Mouse (Mus musculus) intestine, postnatal 0 days (tissue): Measurements from ENCODE around the gene Med13. TPM values are rescaled to one million over a fixed set of nuclear protein-coding genes. Genes with fewer than 3 reads are reported as not detected.

ENCODE experiments used
- ATAC-seq: fragments of 200-750 bp; cut with Nextera tagmentation; 2 replicates; pipeline ENCODE4 v1.8.0; 2017; ENCODE audit warnings: mild to moderate bottlenecking, moderate TSS enrichment, moderate library complexity
- H3K27ac ChIP-seq: fragments of 300-500 bp; sonication (generic); 2 replicates; pipeline ENCODE4 v1.5.1; 2014; ENCODE audit warnings: mild to moderate bottlenecking, low read depth, low read length, moderate library complexity
- H3K27me3 ChIP-seq: fragments of 300-500 bp; sonication (generic); replicated peaks from 2 replicates; pipeline ENCODE4 v1.6.1; 2014; ENCODE audit warnings: low read length, mixed read lengths; ENCODE audit not compliant: control insufficient read depth, insufficient read depth
- H3K36me3 ChIP-seq: fragments of 300-500 bp; sonication (generic); 2 replicates; pipeline ENCODE4 v1.6.1; 2014; ENCODE audit warnings: mild to moderate bottlenecking, moderate library complexity; ENCODE audit not compliant: control insufficient read depth, insufficient read depth
- H3K4me1 ChIP-seq: fragments of 300-500 bp; sonication (generic); replicated peaks from 2 replicates; pipeline ENCODE4 v1.6.1; 2014; ENCODE audit warnings: antibody characterized with exemption, low read length, mixed read lengths; ENCODE audit not compliant: control insufficient read depth, insufficient read depth
- H3K4me2 ChIP-seq: fragments of 300-500 bp; sonication (generic); replicated peaks from 2 replicates; pipeline ENCODE4 v1.6.1; 2014; ENCODE audit warnings: low read depth, mild to moderate bottlenecking, moderate library complexity
- H3K4me3 ChIP-seq: fragments of 300-500 bp; sonication (generic); 2 replicates; pipeline ENCODE4 v1.5.1; 2014; ENCODE audit warnings: low read depth, low read length
- H3K9ac ChIP-seq: fragments of 300-500 bp; sonication (generic); 2 replicates; pipeline ENCODE4 v1.6.1; 2014; ENCODE audit warnings: mild to moderate bottlenecking, low read depth, low read length
- H3K9me3 ChIP-seq: fragments of 300-500 bp; sonication (generic); 2 replicates; pipeline ENCODE4 v1.6.1; 2016; ENCODE audit warnings: mixed run types; ENCODE audit not compliant: control insufficient read depth
- CTCF ChIP-seq: sonication (generic); IDR thresholded peaks from 2 replicates; pipeline ENCODE4 v1.5.1; 2016; ENCODE audit warnings: low read depth, mild to moderate bottlenecking, control low read depth, antibody characterized with exemption, moderate library complexity
- WGBS: fragments of 180-500 bp; shearing (Covaris S2); extraction: QIAGEN DNeasy Blood & Tissue Kit; methylation state at CpG from one replicate; pipeline ENCODE4 v1.1.7; 2014; 5-methylcytosine and 5-hydroxymethylcytosine counted together
- polyA plus RNA-seq: library from polyadenylated mRNA; unstranded; fragments of >200 nt; fragmentation: Nextera tagmentation; extraction: Ambion mirVana; gene quantifications from 2 replicates; pipeline ENCODE4 v1.2.1, GENCODE M21; 2015

Gene Med13
- polyA plus RNA-seq, 1 experiment from 2014 or later, result 6.1 TPM

DNA sequence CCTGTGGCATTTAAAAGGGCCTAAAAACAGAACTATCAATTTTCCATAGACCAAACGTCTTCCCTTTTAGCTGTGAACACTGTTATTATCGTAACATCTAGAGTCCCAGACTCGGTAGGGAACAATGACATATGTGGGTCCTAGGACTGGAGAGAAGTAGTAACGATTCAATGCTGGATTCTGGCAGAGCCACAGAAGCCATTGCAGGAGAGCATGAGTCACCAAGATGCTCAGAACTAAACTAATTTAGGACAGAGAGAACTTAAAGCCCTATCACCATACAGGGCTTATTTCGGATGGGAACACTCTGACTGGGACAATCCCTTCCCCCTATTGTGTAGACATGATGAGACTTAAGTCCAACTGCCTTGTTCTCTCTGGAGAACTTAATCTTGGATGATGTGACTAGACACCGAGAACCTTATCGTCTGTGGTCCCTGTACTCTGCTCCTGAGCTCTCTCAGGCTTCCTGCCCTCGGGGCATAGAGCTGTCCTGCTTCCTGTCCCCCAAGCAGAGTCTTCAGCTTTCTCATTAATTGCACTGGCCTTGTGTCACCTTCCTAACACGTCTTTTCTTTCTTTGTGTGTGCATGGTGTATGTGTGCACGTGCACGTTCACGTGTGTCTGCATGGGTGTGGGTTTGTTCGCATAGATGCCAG lies 31.5 kb upstream of the Med13 start:
- TF ChIP-seq CTCF, result no peak
- Histone ChIP-seq H3K9me3 (no peaks in the 10 kb centered on the region), H3K4me3 (no peak overlapping the region), H3K4me2 (no peak overlapping the region), H3K4me1 (peaks cover 8% of the 10 kb centered on the region; the same call in 1 of the 2 replicates), H3K9ac (no peak overlapping the region), H3K27me3 (no peaks in the 10 kb centered on the region), H3K36me3 (no peaks in the 10 kb centered on the region), H3K27ac (no peak overlapping the region)
- WGBS, result 69% methylated on average over 13 of the region's 13 CpGs
- ATAC-seq, result no peak

DNA sequence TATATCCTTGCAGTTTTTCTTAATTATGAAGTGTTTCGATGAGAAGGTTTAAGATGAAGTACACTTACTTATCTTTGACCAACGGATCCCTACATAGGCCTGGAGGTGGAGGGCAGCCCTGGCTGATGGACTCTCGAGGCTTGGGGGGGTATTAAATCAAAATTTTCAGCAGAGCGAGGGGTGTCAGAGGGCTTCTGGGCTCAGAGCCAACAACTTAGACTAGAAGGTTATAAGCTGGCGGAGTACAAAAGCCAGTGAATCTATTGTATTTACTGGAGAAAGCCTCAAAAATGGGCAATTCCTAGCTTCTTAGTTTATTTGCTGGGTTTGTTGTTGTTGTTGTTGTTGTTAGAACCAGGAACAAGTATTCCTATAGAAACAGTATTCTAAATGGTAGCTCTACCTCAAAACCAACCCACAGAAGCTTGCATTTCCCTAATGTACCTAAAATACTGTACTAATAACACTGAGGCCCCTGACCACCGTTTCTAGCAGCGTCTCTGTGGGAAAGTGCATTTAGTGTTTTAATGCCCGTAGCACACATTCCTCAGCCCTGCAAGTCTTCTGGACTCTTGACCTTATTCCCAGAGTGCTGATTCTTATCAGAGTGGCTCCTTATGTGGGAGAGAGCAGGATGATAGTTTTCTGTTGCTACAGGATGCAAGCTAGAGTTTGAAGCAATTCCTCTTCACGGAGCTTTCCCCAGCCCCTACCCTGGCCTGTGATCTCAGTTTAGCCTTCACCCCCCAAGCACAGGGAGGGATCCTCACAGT lies 29.9 kb upstream of the Med13 start:
- TF ChIP-seq CTCF, result no peak
- Histone ChIP-seq H3K4me1 (peaks cover 8% of the 10 kb centered on the region; the same call in 1 of the 2 replicates), H3K27me3 (no peaks in the 10 kb centered on the region), H3K4me2 (peak overlapping the region; percentile 35), H3K36me3 (no peaks in the 10 kb centered on the region), H3K9ac (no peak overlapping the region), H3K4me3 (no peak overlapping the region), H3K9me3 (no peaks in the 10 kb centered on the region), H3K27ac (0 out of 2 replicates have a peak overlapping the region, but pooled peaks have one; percentile 21)
- ATAC-seq, result peak; percentile 37
- WGBS, result 33% methylated on average over 9 of the region's 9 CpGs

DNA sequence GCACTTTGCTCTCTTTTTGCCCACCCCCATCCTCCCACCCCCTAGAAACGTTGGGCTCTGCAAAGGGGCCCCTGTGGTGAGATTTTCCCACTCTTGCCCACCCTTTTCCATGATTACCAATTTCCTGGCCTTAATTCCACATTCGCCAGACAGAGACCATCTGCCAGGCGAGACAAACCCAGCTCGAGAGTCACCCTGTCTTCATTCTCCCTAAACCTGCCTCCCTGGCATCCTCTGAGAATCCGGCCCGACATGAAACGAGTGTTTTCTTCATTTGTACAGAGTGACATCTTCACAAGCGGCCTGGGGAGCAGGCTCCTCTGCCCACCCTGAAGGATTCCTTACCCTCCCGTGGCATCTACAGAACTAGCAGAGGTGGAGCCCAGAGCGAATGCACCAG lies 29.2 kb upstream of the Med13 start:
- H3K36me3 ChIP-seq, result no peaks in the 10 kb centered on the region
- no peak overlapping the region for H3K4me2 ChIP-seq
- no peak for TF ChIP-seq CTCF
- H3K27ac ChIP-seq, result no peak overlapping the region
- WGBS, result 77% methylated on average over 10 of the region's 10 CpGs
- no peak overlapping the region for H3K4me3 ChIP-seq
- H3K9me3 ChIP-seq, result no peaks in the 10 kb centered on the region
- no peaks in the 10 kb centered on the region for H3K27me3 ChIP-seq
- peaks cover 9% of the 10 kb centered on the region; the same call in 1 of the 2 replicates for H3K4me1 ChIP-seq
- no peak for ATAC-seq
- no peak overlapping the region for H3K9ac ChIP-seq

DNA sequence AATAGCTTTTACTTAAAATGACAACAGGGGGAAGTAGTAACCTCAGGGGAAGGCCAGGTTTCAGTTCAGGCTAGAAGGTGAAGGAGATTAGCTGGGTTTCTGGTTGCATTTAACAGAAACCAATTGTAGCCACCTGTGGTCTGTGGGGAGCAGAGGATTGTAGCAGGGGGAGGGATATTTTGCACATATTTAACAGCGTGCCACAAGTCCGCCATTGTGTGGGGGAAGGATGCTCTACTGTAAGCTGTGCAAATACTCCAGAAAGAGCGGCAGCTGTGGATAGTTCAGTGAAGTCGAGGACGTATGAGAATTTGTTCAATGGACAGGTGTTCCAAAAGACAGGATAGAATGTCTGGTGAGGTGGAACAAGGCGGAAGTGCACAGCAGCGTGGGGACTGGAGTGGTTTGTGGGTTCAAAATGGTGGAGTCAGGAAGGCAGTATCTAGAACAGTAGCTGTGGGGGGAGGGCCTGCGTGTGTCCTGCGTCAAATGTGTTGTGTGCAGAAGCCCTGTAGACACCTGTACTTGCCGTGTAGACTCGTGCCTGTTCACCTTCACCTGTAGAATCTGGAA lies 28.4 kb upstream of the Med13 start:
- ATAC-seq, result no peak
- 86% methylated on average over 11 of the region's 11 CpGs for WGBS
- no peak overlapping the region for H3K27ac ChIP-seq
- H3K4me1 ChIP-seq, result peaks cover 8% of the 10 kb centered on the region; the same call in 1 of the 2 replicates
- no peaks in the 10 kb centered on the region for H3K9me3 ChIP-seq
- TF ChIP-seq CTCF, result no peak
- H3K4me2 ChIP-seq, result no peak overlapping the region
- no peak overlapping the region for H3K4me3 ChIP-seq
- H3K27me3 ChIP-seq, result no peaks in the 10 kb centered on the region
- H3K36me3 ChIP-seq, result no peaks in the 10 kb centered on the region
- no peak overlapping the region for H3K9ac ChIP-seq

DNA sequence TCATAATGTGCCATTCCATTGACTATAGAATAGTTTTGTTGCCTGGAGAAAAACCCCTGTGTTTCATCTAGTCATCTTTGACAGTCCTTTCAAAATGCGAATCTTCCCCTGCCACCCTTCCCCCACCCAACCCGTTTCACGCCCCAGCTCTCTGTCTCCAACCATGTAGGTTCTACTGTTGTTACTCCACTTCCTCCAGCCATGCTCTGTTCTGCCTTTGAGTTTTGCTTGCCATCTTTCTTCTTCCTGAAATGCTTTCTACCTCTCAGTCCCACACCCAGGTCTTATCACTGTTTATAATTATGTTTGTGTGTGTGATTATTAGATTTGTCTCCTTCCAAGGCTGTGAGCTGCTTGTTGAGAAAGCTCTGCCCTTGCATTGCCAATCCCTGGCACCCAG lies 26.7 kb upstream of the Med13 start:
- H3K4me1 ChIP-seq, result 0 out of 2 replicates have a peak, but pooled peaks cover 8% of the 10 kb centered on the region
- no peak overlapping the region for H3K4me3 ChIP-seq
- 83% methylated on average over 3 of the region's 3 CpGs for WGBS
- no peaks in the 10 kb centered on the region for H3K36me3 ChIP-seq
- no peaks in the 10 kb centered on the region for H3K9me3 ChIP-seq
- no peak overlapping the region for H3K4me2 ChIP-seq
- no peak for TF ChIP-seq CTCF
- H3K9ac ChIP-seq, result no peak overlapping the region
- H3K27ac ChIP-seq, result no peak overlapping the region
- no peaks in the 10 kb centered on the region for H3K27me3 ChIP-seq
- no peak for ATAC-seq

DNA sequence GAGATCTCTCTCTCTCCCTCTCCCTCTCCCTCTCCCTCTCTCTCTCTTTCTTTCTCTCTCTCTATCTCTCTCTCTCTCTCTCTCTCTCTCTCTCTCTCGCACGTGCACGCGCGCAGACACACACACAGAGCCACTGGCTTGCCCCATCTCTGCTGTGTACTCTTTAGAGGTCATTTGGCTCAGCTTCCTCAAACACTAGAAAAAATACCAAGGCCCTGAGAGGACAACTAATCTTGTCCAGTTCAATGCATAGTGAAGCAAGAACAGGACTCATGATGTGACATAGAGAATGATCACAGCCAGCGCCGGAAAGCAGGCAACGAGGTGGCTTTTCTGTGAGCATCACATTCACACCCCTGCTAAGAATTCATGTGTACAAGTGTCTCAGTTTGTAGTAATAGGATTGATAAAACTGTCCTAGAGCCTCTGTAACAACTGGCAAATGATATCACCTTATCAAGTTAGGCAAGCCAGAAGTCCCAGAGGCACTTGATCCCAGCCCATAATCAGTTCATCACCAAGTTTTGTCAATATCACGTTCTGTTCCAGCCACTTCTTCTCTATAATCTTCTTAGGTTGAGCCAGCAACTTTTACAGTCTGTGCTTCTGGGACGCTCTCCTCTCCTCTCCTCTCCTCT lies 25.2 kb upstream of the Med13 start:
- 82% methylated on average over 10 of the region's 10 CpGs for WGBS
- no peak overlapping the region for H3K27ac ChIP-seq
- H3K4me1 ChIP-seq, result 0 out of 2 replicates have a peak, but pooled peaks cover 8% of the 10 kb centered on the region
- no peak overlapping the region for H3K9ac ChIP-seq
- H3K4me3 ChIP-seq, result no peak overlapping the region
- no peak for ATAC-seq
- H3K36me3 ChIP-seq, result no peaks in the 10 kb centered on the region
- H3K9me3 ChIP-seq, result no peaks in the 10 kb centered on the region
- TF ChIP-seq CTCF, result no peak
- H3K4me2 ChIP-seq, result no peak overlapping the region
- no peaks in the 10 kb centered on the region for H3K27me3 ChIP-seq
